Comparison of ENCODE assay signal across 13 mouse cellular contexts in the genomic region with DNA sequence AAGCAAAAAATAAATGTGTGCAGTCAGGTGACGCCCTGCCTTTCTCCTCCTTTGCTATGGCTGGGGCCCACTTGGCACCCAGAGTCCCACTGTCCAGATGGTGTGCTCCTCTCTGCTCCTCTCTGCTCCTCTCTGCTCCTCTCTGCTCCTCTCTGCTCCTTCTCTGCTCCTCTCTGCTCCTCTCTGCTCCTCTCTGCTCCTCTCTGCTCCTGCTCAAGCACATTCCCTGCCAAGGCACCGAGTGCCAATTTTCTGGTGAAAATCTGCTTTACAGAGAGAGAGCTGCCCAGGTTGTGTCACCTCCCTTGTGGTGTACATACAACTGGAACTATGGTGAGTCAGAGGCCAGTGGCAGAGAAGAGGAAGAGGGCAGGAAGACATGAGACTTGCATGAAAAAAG.
DNase-seq lines count a peak whose midpoint lies in the region; ATAC-seq and TF ChIP-seq lines count a peak whose summit lies in the region.
"Had no signal": no experiment of that assay in that cellular context is flagged by ENCODE, and none has a peak within 500 bp of the region (broad histone marks: within the 10 kb centered on the region; RNA-seq: fewer than 3 reads in every experiment).

No protein-coding gene starts in this region.

- H3K4me3 ChIP-seq in midbrain, postnatal 0 days (ENCODE audit: low read depth, low read length) = no peak overlapping the region
- no peak overlapping the region for H3K4me3 ChIP-seq in hindbrain, embryonic 13.5 days
- H3K4me3 ChIP-seq: limb, embryonic 15.5 days; midbrain, embryonic 12.5 days had no signal

- ATAC-seq in megakaryocyte, adult 5-6 weeks (ENCODE audit: poor library complexity, severe bottlenecking) = peak; percentile 63
- no peak for ATAC-seq in midbrain, postnatal 0 days (ENCODE audit: low FRiP score)
- ATAC-seq in hindbrain, embryonic 13.5 days (ENCODE audit: low FRiP score) = no peak
- ATAC-seq: inflammation-experienced regulatory T-cells, adult 6 months had no signal

- H3K9me3 ChIP-seq in midbrain, postnatal 0 days (ENCODE audit: low read length) = no peaks in the 10 kb centered on the region
- no peaks in the 10 kb centered on the region for H3K9me3 ChIP-seq in hindbrain, embryonic 13.5 days
- H3K9me3 ChIP-seq: limb, embryonic 15.5 days; midbrain, embryonic 12.5 days had no signal

- no peak overlapping the region for H3K9ac ChIP-seq in midbrain, postnatal 0 days (replicated peaks; ENCODE audit: low read length, poor library complexity, severe bottlenecking)
- H3K9ac ChIP-seq in hindbrain, embryonic 13.5 days = no peak overlapping the region
- H3K9ac ChIP-seq: limb, embryonic 15.5 days; lung, embryonic 14.5 days; midbrain, embryonic 12.5 days had no signal

- H3K27me3 ChIP-seq in midbrain, postnatal 0 days (ENCODE audit: insufficient read depth, low read length) = no peaks in the 10 kb centered on the region
- H3K27me3 ChIP-seq in hindbrain, embryonic 13.5 days = no peaks in the 10 kb centered on the region
- H3K27me3 ChIP-seq: limb, embryonic 15.5 days; midbrain, embryonic 12.5 days had no signal

- no peak overlapping the region for H3K4me2 ChIP-seq in midbrain, postnatal 0 days (ENCODE audit: low read depth, low read length, poor library complexity, severe bottlenecking)
- H3K4me2 ChIP-seq in hindbrain, embryonic 13.5 days = no peak overlapping the region
- H3K4me2 ChIP-seq: limb, embryonic 15.5 days; lung, embryonic 14.5 days; midbrain, embryonic 12.5 days had no signal

- H3K36me3 ChIP-seq in midbrain, postnatal 0 days (ENCODE audit: insufficient read depth, low read length) = no peaks in the 10 kb centered on the region
- H3K36me3 ChIP-seq in hindbrain, embryonic 13.5 days = no peaks in the 10 kb centered on the region
- H3K36me3 ChIP-seq: limb, embryonic 15.5 days; midbrain, embryonic 12.5 days had no signal

- DNase-seq in cerebellum, adult 11-12 months = peak; percentile 84
- peak; percentile 78 to 83 for DNase-seq in cerebellum, postnatal 25 days
- peak; percentile 59 for DNase-seq in layer of hippocampus, adult 9-11 months
- no peak for DNase-seq in midbrain, postnatal 0 days (ENCODE audit: low spot score)
- DNase-seq in adrenal gland, postnatal 14 days = no peak
- DNase-seq: adrenal gland, postnatal 25 days; lung, embryonic 14.5 days had no signal

- TF ChIP-seq CTCF in midbrain, postnatal 0 days (IDR thresholded peaks at IDR 0.05) = no peak

- 80% methylated on average over 2 of the region's 2 CpGs for WGBS in midbrain, postnatal 0 days
- WGBS in hindbrain, embryonic 13.5 days = 77% methylated on average over 2 of the region's 2 CpGs

- no peaks in the 10 kb centered on the region for H3K4me1 ChIP-seq in midbrain, postnatal 0 days (ENCODE audit: insufficient read depth, low read length)
- H3K4me1 ChIP-seq in hindbrain, embryonic 13.5 days (replicated peaks) = no peaks in the 10 kb centered on the region
- H3K4me1 ChIP-seq: limb, embryonic 15.5 days; midbrain, embryonic 12.5 days had no signal

- H3K27ac ChIP-seq in midbrain, postnatal 0 days (ENCODE audit: low read depth, low read length) = no peak overlapping the region
- H3K27ac ChIP-seq in hindbrain, embryonic 13.5 days = no peak overlapping the region
- H3K27ac ChIP-seq: kidney, postnatal 0 days; limb, embryonic 15.5 days; midbrain, embryonic 12.5 days had no signal

Comparison
In these comparisons a context has a peak if more than half of its experiments do, and no peak if none do; other contexts are left out.
1. DNase-seq: peak in cerebellum, adult 11-12 months (single experiment), cerebellum, postnatal 25 days (2 of 2) and layer of hippocampus, adult 9-11 months (single experiment); none in midbrain, postnatal 0 days (single experiment) and adrenal gland, postnatal 14 days (single experiment).